Mouse (Mus musculus): ENCODE measurements at regions not wholly inside any gene's neighbourhood (a gene's known extent, or its start where the extent isn't known, plus 50 kb on each side); places are given as distances from the start of the nearest gene placed in this dataset.

- TF ChIP-seq ZC3H11A (IDR thresholded peaks at IDR 0.05; ENCODE audit: borderline replicate concordance, low read depth, low read length) (peak; percentile 79), ZNF384 (IDR thresholded peaks at IDR 0.05; ENCODE audit: low read depth, low read length) (no peak)
Observed at GRCm38 (mm10) chr3:102335146-102335545, 130.7 kb upstream of the Vangl1 start.

All from ES-E14 (cell line).